Mouse (Mus musculus): ENCODE data around the gene Megf11.
"Not testable (repeated sequence)": the region's sequence is repeated elsewhere in the genome, so short reads cannot be mapped to it uniquely, and the experiment has no call there.

The Megf11 gene

GRCm38 (mm10) chr9:64652841-64653361 lies 267.5 kb downstream of the Megf11 start:
- no peaks in the 10 kb centered on the region for H3K27me3 ChIP-seq (ENCODE audit: control insufficient read depth, insufficient read depth, low read length, poor library complexity, severe bottlenecking)
- no peaks in the 10 kb centered on the region for H3K36me3 ChIP-seq (ENCODE audit: control insufficient read depth, insufficient read depth, low read length, poor library complexity, severe bottlenecking)
- DNase-seq (ENCODE audit: low read depth, low spot score) = no peak

GRCm38 (mm10) chr9:64654723-64655122 lies 269.3 kb downstream of the Megf11 start:
- no peaks in the 10 kb centered on the region for H3K27me3 ChIP-seq (ENCODE audit: control insufficient read depth, insufficient read depth, low read length, poor library complexity, severe bottlenecking)
- DNase-seq (ENCODE audit: low read depth, low spot score) = no peak

GRCm38 (mm10) chr9:64656613-64657012 lies 271.2 kb downstream of the Megf11 start:
- DNase-seq (ENCODE audit: low read depth, low spot score) = no peak
- no peaks in the 10 kb centered on the region for H3K36me3 ChIP-seq (ENCODE audit: control insufficient read depth, insufficient read depth, low read length, poor library complexity, severe bottlenecking)
- no peaks in the 10 kb centered on the region for H3K27me3 ChIP-seq (ENCODE audit: control insufficient read depth, insufficient read depth, low read length, poor library complexity, severe bottlenecking)

More at GRCm38 (mm10) chr9:64654723-64655122, 269.3 kb downstream of the Megf11 start:
- no peaks in the 10 kb centered on the region for H3K36me3 ChIP-seq (ENCODE audit: control insufficient read depth, insufficient read depth, low read length, poor library complexity, severe bottlenecking)

GRCm38 (mm10) chr9:64660222-64660621 lies 274.8 kb downstream of the Megf11 start:
- Histone ChIP-seq H3K27me3 (ENCODE audit: control insufficient read depth, insufficient read depth, low read length, poor library complexity, severe bottlenecking) (no peaks in the 10 kb centered on the region), H3K36me3 (ENCODE audit: control insufficient read depth, insufficient read depth, low read length, poor library complexity, severe bottlenecking) (no peaks in the 10 kb centered on the region)
- no peak for DNase-seq (ENCODE audit: low read depth, low spot score)

GRCm38 (mm10) chr9:64664612-64665011 lies 279.2 kb downstream of the Megf11 start:
- Histone ChIP-seq H3K36me3 (ENCODE audit: control insufficient read depth, insufficient read depth, low read length, poor library complexity, severe bottlenecking) (no peaks in the 10 kb centered on the region), H3K27me3 (ENCODE audit: control insufficient read depth, insufficient read depth, low read length, poor library complexity, severe bottlenecking) (no peaks in the 10 kb centered on the region)
- no peak for DNase-seq (ENCODE audit: low read depth, low spot score)

GRCm38 (mm10) chr9:64666549-64666948 lies 281.1 kb downstream of the Megf11 start:
- Histone ChIP-seq H3K27me3 (ENCODE audit: control insufficient read depth, insufficient read depth, low read length, poor library complexity, severe bottlenecking) (no peaks in the 10 kb centered on the region), H3K36me3 (ENCODE audit: control insufficient read depth, insufficient read depth, low read length, poor library complexity, severe bottlenecking) (no peaks in the 10 kb centered on the region)
- DNase-seq (ENCODE audit: low read depth, low spot score) = peak; percentile 39

- DNase-seq (ENCODE audit: low read depth, low spot score) = peak; percentile 32
- H3K36me3 ChIP-seq (ENCODE audit: control insufficient read depth, insufficient read depth, low read length, poor library complexity, severe bottlenecking) = no peaks in the 10 kb centered on the region
- no peaks in the 10 kb centered on the region for H3K27me3 ChIP-seq (ENCODE audit: control insufficient read depth, insufficient read depth, low read length, poor library complexity, severe bottlenecking)
These were observed 282.1 kb downstream of the Megf11 start for GRCm38 (mm10) chr9:64667513-64667912.

- Histone ChIP-seq H3K27me3 (ENCODE audit: control insufficient read depth, insufficient read depth, low read length, poor library complexity, severe bottlenecking) (no peaks in the 10 kb centered on the region), H3K36me3 (ENCODE audit: control insufficient read depth, insufficient read depth, low read length, poor library complexity, severe bottlenecking) (no peaks in the 10 kb centered on the region)
- DNase-seq (ENCODE audit: low read depth, low spot score) = no peak
These were observed 282.6 kb downstream of the Megf11 start for GRCm38 (mm10) chr9:64668001-64668400.

- peak; percentile 40 for DNase-seq (ENCODE audit: low read depth, low spot score)
- not testable (repeated sequence) for H3K36me3 ChIP-seq (ENCODE audit: control insufficient read depth, insufficient read depth, low read length, poor library complexity, severe bottlenecking); H3K27me3 ChIP-seq (ENCODE audit: control insufficient read depth, insufficient read depth, low read length, poor library complexity, severe bottlenecking)
These were observed 286.2 kb downstream of the Megf11 start for GRCm38 (mm10) chr9:64671341-64672319.

GRCm38 (mm10) chr9:64687122-64688014 lies 301.9 kb downstream of the Megf11 start:
- H3K27me3 ChIP-seq (ENCODE audit: control insufficient read depth, insufficient read depth, low read length, poor library complexity, severe bottlenecking) = no peaks in the 10 kb centered on the region
- H3K36me3 ChIP-seq (ENCODE audit: control insufficient read depth, insufficient read depth, low read length, poor library complexity, severe bottlenecking) = no peaks in the 10 kb centered on the region
- DNase-seq (ENCODE audit: low read depth, low spot score) = no peak

GRCm38 (mm10) chr9:64688015-64688394 lies 302.6 kb downstream of the Megf11 start:
- no peaks in the 10 kb centered on the region for H3K27me3 ChIP-seq (ENCODE audit: control insufficient read depth, insufficient read depth, low read length, poor library complexity, severe bottlenecking)
- DNase-seq (ENCODE audit: low read depth, low spot score) = no peak
- no peaks in the 10 kb centered on the region for H3K36me3 ChIP-seq (ENCODE audit: control insufficient read depth, insufficient read depth, low read length, poor library complexity, severe bottlenecking)

GRCm38 (mm10) chr9:64690771-64691170 lies 305.3 kb downstream of the Megf11 start:
- no peaks in the 10 kb centered on the region for H3K27me3 ChIP-seq (ENCODE audit: control insufficient read depth, insufficient read depth, low read length, poor library complexity, severe bottlenecking)
- DNase-seq (ENCODE audit: low read depth, low spot score) = no peak

GRCm38 (mm10) chr9:64691176-64691575 lies 305.8 kb downstream of the Megf11 start:
- peaks cover 4% of the 10 kb centered on the region for H3K36me3 ChIP-seq (ENCODE audit: control insufficient read depth, insufficient read depth, low read length, poor library complexity, severe bottlenecking)
- H3K27me3 ChIP-seq (ENCODE audit: control insufficient read depth, insufficient read depth, low read length, poor library complexity, severe bottlenecking) = no peaks in the 10 kb centered on the region
- peak; percentile 27 for DNase-seq (ENCODE audit: low read depth, low spot score)

More at GRCm38 (mm10) chr9:64690771-64691170, 305.3 kb downstream of the Megf11 start:
- peaks cover 4% of the 10 kb centered on the region for H3K36me3 ChIP-seq (ENCODE audit: control insufficient read depth, insufficient read depth, low read length, poor library complexity, severe bottlenecking)

- Histone ChIP-seq H3K36me3 (ENCODE audit: control insufficient read depth, insufficient read depth, low read length, poor library complexity, severe bottlenecking) (peaks cover 4% of the 10 kb centered on the region), H3K27me3 (ENCODE audit: control insufficient read depth, insufficient read depth, low read length, poor library complexity, severe bottlenecking) (no peaks in the 10 kb centered on the region)
- DNase-seq (ENCODE audit: low read depth, low spot score) = no peak
These were observed 307.7 kb downstream of the Megf11 start for GRCm38 (mm10) chr9:64693094-64693493.
